Mouse (Mus musculus) urinary bladder, postnatal 25 days (tissue): ENCODE data around the gene Cfap20.

ENCODE experiments used
- DNase-seq: peaks from one replicate; pipeline ENCODE4 v3.0.0; 2022; ENCODE audit warnings: low spot score

The Cfap20 gene

GRCm38 (mm10) chr8:95434686-95435439 is at the start of gene Cfap20:
TSS of gene Cfap20 (minus strand) at chr8:95434869.
- peak; percentile 98 for DNase-seq

- DNase-seq = no peak
Observed at GRCm38 (mm10) chr8:95470008-95470407, 35.3 kb upstream of the Cfap20 start.

DNA sequence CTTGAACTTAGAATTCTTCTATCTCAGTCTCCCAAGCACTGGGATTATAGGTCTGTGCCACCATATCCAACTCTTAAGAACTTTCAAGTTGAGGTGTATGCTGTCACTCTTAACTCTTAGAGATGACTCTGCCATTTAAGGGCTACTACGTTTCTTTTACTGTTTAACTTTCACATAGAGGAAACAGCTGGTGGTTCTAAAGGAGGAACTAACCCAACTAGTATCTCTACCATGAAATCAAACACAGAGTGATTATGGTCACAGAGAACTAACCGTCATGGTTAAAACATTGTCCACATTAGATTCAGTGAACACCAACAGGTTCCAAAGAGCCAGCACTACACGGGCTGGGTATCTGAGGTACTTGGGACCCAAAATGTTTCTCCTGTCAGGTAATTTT is 34.3 kb upstream of the Cfap20 start:
- DNase-seq = no peak

DNA sequence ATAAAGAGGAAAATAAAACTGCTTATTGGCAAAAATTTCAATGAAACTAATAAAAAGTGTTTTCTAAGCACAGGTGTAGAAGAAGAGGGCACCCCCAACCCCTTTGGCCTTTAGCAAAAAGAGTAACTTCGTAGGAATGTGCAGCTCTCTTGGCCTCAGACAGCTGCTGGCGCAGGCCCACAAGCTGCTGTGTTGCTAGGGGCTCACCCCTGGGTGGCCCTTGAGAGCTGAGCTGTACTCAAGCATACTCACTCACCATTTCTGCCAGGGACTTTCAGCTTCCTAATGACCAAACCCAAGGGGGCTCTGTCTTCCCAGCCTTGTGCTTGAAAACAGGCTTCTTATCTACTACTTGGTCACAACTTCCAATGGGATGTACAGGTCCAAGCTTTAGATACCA is 31.9 kb upstream of the Cfap20 start:
- no peak for DNase-seq

- no peak for DNase-seq
Observed at GRCm38 (mm10) chr8:95452518-95452917, 17.8 kb upstream of the Cfap20 start.

GRCm38 (mm10) chr8:95450271-95450670 is 15.6 kb upstream of the Cfap20 start:
- no peak for DNase-seq

GRCm38 (mm10) chr8:95447661-95448060 is 13.0 kb upstream of the Cfap20 start:
- DNase-seq = no peak

DNA sequence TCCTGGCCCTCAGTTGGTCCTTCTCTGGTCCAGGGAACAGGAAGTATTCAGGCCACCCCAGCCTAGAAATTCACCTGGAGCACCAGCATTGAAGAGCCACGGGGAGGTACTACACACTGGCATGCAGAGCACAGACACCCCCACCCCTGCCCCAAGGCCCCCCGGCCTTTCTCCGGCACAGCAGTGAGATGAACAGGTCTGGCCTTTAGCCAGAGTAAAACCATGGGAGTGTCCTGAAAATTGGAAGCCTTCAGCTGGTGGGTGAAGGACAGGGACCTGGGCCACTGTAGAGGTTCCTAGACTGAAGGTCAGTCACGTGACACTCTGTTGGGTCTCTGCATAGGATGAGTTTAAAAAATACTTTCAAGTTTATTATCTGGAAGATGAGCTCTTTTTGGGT is 10.4 kb upstream of the Cfap20 start:
- no peak for DNase-seq

GRCm38 (mm10) chr8:95441491-95442039 is 6.9 kb upstream of the Cfap20 start:
- DNase-seq = no peak

DNA sequence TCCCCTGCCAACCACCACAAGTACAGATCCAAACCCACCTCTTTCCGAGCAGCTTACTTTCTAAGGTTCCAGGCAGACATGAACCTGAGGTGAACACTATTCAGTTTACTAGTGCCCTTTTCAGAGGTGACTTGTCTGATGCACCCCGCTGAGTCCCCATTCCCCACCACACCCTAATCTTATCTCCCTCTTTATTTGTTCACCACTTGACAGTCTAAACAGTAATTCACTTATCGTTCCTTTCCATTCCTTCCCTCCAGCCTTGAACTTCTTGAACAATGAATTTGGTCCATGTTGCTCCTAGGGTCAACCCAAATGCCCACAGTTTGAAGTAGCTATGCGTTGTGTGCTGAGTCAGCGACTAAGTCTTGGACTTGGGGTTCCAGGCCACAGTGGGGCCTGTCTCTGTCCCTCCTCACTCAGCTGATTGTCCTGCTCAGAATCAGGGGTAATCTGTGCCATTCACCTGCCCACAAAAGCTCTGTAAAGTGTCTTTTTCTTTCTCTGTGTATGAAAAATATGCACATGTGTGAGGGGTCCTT is 5.6 kb upstream of the Cfap20 start:
- no peak for DNase-seq

- DNase-seq = no peak
Observed at GRCm38 (mm10) chr8:95439421-95439820, 4.8 kb upstream of the Cfap20 start.

GRCm38 (mm10) chr8:95437341-95437992 is 2.8 kb upstream of the Cfap20 start:
- no peak for DNase-seq

DNA sequence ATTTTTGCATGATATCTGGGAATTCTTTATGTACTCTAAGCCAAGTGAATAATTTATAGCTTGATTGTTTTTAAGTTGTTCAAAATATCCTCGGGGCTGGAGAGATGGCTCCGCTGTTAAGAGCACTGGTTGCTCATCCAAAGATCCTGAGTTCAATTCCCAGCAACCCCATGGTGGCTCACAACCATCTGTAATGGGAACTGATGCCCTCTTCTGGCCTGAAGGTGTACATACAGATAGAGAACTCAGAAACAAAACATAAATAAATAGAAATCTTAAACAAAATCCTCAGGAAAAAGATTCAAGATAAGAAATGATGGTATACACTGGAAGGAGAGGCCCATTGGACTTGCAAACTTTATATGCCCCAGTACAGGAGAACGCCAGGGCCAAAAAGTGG is 1.3 kb upstream of the Cfap20 start:
- no peak for DNase-seq

- no peak for DNase-seq
Observed at GRCm38 (mm10) chr8:95435471-95435870, 802 bp upstream of the Cfap20 start.

GRCm38 (mm10) chr8:95434233-95434632 is 436 bp downstream of the Cfap20 start:
- DNase-seq = no peak

- DNase-seq = no peak
Observed at GRCm38 (mm10) chr8:95433124-95433523, 1.5 kb downstream of the Cfap20 start.

DNA sequence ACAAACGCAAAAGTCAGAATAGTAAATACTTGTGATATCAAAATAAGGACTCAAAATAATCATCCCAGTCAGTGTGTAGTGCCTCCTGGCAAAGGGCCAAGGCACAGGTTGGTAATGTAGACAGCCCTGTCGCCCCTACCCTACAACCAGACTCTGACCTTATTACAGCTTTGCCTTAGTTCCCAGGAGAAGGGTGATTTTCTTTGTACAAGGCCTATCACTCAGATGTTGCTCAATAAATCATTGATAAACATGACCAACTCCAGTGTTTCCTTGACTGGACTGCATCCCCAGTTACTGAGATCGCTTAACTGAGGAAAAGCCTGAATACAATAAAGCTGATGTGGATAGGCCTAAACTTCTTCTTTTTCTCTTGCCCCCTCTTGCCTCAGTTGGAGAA is 2.2 kb downstream of the Cfap20 start:
- no peak for DNase-seq

DNA sequence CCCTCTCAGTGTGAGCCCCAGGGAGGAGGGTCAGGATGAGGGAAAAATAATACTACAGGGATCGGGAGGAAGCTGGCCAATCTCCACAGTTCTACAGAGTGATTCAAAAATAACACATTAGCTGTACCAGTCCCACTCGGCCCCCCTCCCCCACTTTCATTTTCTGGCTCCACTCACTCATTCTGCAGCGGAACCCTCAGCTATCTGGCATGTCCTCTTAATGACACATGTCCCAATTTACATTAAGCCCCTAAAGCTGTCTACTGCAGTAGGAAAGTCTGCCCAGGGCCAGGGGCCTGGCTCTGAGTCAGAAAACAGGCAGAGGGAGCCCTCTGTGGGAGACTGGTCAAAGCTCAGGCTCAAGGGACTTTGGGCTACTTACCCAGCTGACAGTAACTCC is 4.7 kb downstream of the Cfap20 start:
- DNase-seq = no peak

- DNase-seq = peak; percentile 59
Observed at GRCm38 (mm10) chr8:95427594-95428535, 6.8 kb downstream of the Cfap20 start.

- no peak for DNase-seq
Observed at GRCm38 (mm10) chr8:95426781-95427281, 7.8 kb downstream of the Cfap20 start.

DNA sequence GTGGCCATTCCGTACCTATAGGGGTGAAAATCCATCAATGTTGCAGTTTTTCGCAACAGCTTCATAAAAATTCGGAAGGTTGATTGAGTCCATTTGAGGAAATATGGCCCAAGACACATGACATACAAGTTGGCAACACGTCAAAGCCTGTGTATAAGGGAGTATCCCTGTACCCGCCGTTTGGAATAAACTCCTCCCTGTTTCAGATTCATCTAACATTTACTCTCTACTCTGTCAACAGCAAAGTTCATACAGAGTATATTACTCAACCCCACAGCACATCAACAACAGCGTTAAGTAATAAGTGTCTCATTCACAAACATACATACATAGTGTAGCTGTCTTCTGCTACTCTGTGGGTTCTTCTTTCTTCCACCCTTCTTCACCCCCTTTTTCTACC is 10.0 kb downstream of the Cfap20 start:
- no peak for DNase-seq
